8 mouse cellular contexts compared by ENCODE assay signal in the genomic region with DNA sequence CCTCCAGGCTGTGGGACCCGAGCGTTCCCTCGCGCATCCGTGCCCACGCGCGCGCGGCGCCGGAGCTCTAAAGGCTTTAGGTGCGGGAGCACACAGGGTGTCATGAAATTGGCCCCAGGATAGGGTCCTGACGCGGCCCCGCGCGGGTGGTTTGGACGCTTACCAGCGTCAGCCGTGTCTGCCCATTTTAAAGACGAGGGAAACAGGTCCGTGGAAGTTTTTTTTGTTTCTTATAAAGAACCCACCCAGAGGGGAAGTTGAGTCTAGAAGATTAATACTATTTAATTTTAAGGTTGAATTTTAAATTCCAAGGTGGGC. TPM values are rescaled to one million over a fixed set of nuclear protein-coding genes. Genes with fewer than 3 reads are reported as not detected.
DNase-seq lines count a peak whose midpoint lies in the region; ATAC-seq and TF ChIP-seq lines count a peak whose summit lies in the region.

No protein-coding gene starts in this region.

- no peaks in the 10 kb centered on the region for H3K9me3 ChIP-seq in embryonic facial prominence, embryonic 13.5 days
- no peaks in the 10 kb centered on the region; the same call in 1 of the 2 replicates for H3K9me3 ChIP-seq in intestine, embryonic 16.5 days (ENCODE audit: control insufficient read depth, low read length)
- H3K9me3 ChIP-seq in neural tube, embryonic 13.5 days = no peaks in the 10 kb centered on the region

- peaks cover 8% of the 10 kb centered on the region for H3K4me1 ChIP-seq in liver, adult 2 months (ENCODE audit: control insufficient read depth, insufficient read depth, low read length)
- peaks cover 33% of the 10 kb centered on the region for H3K4me1 ChIP-seq in embryonic facial prominence, embryonic 13.5 days
- peaks cover 12% of the 10 kb centered on the region for H3K4me1 ChIP-seq in intestine, embryonic 16.5 days (ENCODE audit: control insufficient read depth, insufficient read depth, low read length)
- H3K4me1 ChIP-seq in neural tube, embryonic 13.5 days (replicated peaks) = peaks cover 40% of the 10 kb centered on the region

- peaks cover 3% of the 10 kb centered on the region; the same call in 1 of the 2 replicates for H3K36me3 ChIP-seq in liver, adult 2 months (ENCODE audit: control insufficient read depth, insufficient read depth, low read length)
- H3K36me3 ChIP-seq in embryonic facial prominence, embryonic 13.5 days = peaks cover 21% of the 10 kb centered on the region
- no peaks in the 10 kb centered on the region for H3K36me3 ChIP-seq in intestine, embryonic 16.5 days (ENCODE audit: control insufficient read depth, insufficient read depth, low read length)
- H3K36me3 ChIP-seq in neural tube, embryonic 13.5 days = peaks cover 22% of the 10 kb centered on the region

- peak overlapping the region; percentile 73 for H3K4me2 ChIP-seq in embryonic facial prominence, embryonic 13.5 days
- peak overlapping the region; percentile 92 for H3K4me2 ChIP-seq in intestine, embryonic 16.5 days (ENCODE audit: low read depth, low read length)
- peak overlapping the region; percentile 84 for H3K4me2 ChIP-seq in neural tube, embryonic 13.5 days

- TF ChIP-seq POLR2A in liver, adult 2 months (IDR thresholded peaks at IDR 0.05; ENCODE audit: extremely low read depth, insufficient read depth, low read length) = no peak

- peak overlapping the region; percentile 84 for H3K9ac ChIP-seq in liver, adult 2 months (ENCODE audit: low read depth, low read length)
- H3K9ac ChIP-seq in embryonic facial prominence, embryonic 13.5 days = peak overlapping the region; percentile 87
- H3K9ac ChIP-seq in intestine, embryonic 16.5 days (ENCODE audit: low read depth, low read length) = peak overlapping the region; percentile 93
- H3K9ac ChIP-seq in neural tube, embryonic 13.5 days = peak overlapping the region; percentile 96

- TF ChIP-seq CTCF in liver, adult 2 months (IDR thresholded peaks at IDR 0.05; ENCODE audit: low read depth, low read length) = no peak

- 0 out of 2 replicates have a peak overlapping the region, but pooled peaks have one; percentile 3 for H3K27ac ChIP-seq in liver, adult 2 months (replicated peaks; ENCODE audit: insufficient read depth, low read depth, low read length)
- H3K27ac ChIP-seq in embryonic facial prominence, embryonic 13.5 days = peak overlapping the region; percentile 60; the same call in 1 of the 2 replicates
- peak overlapping the region; percentile 48; the same call in 1 of the 2 replicates for H3K27ac ChIP-seq in intestine, embryonic 16.5 days (ENCODE audit: low read length)
- H3K27ac ChIP-seq in neural tube, embryonic 13.5 days (replicated peaks) = peak overlapping the region; percentile 79

- peaks cover 4% of the 10 kb centered on the region; the same call in 1 of the 2 replicates for H3K79me2 ChIP-seq in liver, adult 2 months (ENCODE audit: control insufficient read depth, insufficient read depth, low read length)

- no peak for DNase-seq in liver, adult 2 months (ENCODE audit: extremely low read depth, low read depth, low spot score)
- DNase-seq in liver = no peak
- no peak for DNase-seq in left cerebral cortex, adult 8-10 months (ENCODE audit: low spot score in 2 of 2)
- no peak for DNase-seq in kidney, adult 8-10 months
- no peak for DNase-seq in layer of hippocampus, postnatal 25 days (ENCODE audit: extremely low spot score in 1 of 2, low spot score in 1 of 2)

- no peak for ATAC-seq in embryonic facial prominence, embryonic 13.5 days (ENCODE audit: insufficient number of reproducible peaks, insufficient read depth, low FRiP score, low TSS enrichment, low read depth)
- peak; percentile 41; the same call in 1 of the 2 replicates for ATAC-seq in intestine, embryonic 16.5 days
- ATAC-seq in neural tube, embryonic 13.5 days (ENCODE audit: low read depth) = no peak

- H3K4me3 ChIP-seq in liver, adult 2 months (ENCODE audit: insufficient read depth, low read depth, low read length) = peak overlapping the region; percentile 70
- peak overlapping the region; percentile 76 for H3K4me3 ChIP-seq in embryonic facial prominence, embryonic 13.5 days
- H3K4me3 ChIP-seq in intestine, embryonic 16.5 days (ENCODE audit: low read length) = peak overlapping the region; percentile 96
- H3K4me3 ChIP-seq in neural tube, embryonic 13.5 days = peak overlapping the region; percentile 97

- 1% methylated on average over 23 of the region's 23 CpGs for WGBS in liver, adult 2 months
- under 1% methylated on average over 23 of the region's 23 CpGs for WGBS in embryonic facial prominence, embryonic 13.5 days
- under 1% methylated on average over 23 of the region's 23 CpGs for WGBS in intestine, embryonic 16.5 days
- under 1% methylated on average over 23 of the region's 23 CpGs for WGBS in neural tube, embryonic 13.5 days

- H3K27me3 ChIP-seq in liver, adult 2 months (ENCODE audit: control insufficient read depth, insufficient read depth, low read length) = no peaks in the 10 kb centered on the region
- H3K27me3 ChIP-seq in embryonic facial prominence, embryonic 13.5 days = no peaks in the 10 kb centered on the region
- H3K27me3 ChIP-seq in intestine, embryonic 16.5 days (replicated peaks; ENCODE audit: control insufficient read depth, insufficient read depth, low read length) = no peaks in the 10 kb centered on the region
- H3K27me3 ChIP-seq in neural tube, embryonic 13.5 days = no peaks in the 10 kb centered on the region

RNA-seq across cellular contexts. Expression of gene Sun2, which starts 0.3 kb away (rescaled TPM):
- total RNA-seq in liver, adult 2 months (2014; rRNA removed) = 33.9 and 45.8 TPM in 2 replicates
- 29.7 and 33.4 TPM in 2 replicates for polyA plus RNA-seq in liver, adult 2 months (2012; rRNA removed)
- polyA plus RNA-seq in embryonic facial prominence, embryonic 13.5 days (2015; fragmentation: Nextera tagmentation; extraction: Ambion mirVana) = 7.3 and 8.0 TPM in 2 replicates
- polyA plus RNA-seq in intestine, embryonic 16.5 days (2015; fragmentation: Nextera tagmentation; extraction: Ambion mirVana) = 2.8 and 3.3 TPM in 2 replicates
- 6.9 and 11.1 TPM in 2 replicates for polyA plus RNA-seq in neural tube, embryonic 13.5 days (2015; fragmentation: Nextera tagmentation; extraction: Ambion mirVana)
- total RNA-seq in left cerebral cortex, adult 8-10 months (2022) = 10 to 100 TPM; 50.4 to 71.2 (median 63.2) TPM
- 10 to 100 TPM; 23.5 to 23.7 TPM for total RNA-seq in layer of hippocampus, postnatal 25 days (2021)

RNA-seq across cellular contexts. Expression of gene Dnal4, which starts 35.0 kb away (rescaled TPM):
- 4.5 and 6.2 TPM in 2 replicates for total RNA-seq in liver, adult 2 months (2014; rRNA removed)
- polyA plus RNA-seq in liver, adult 2 months (2012; rRNA removed) = 14.2 and 14.9 TPM in 2 replicates
- polyA plus RNA-seq in embryonic facial prominence, embryonic 13.5 days (2015; fragmentation: Nextera tagmentation; extraction: Ambion mirVana) = 69.2 and 74.4 TPM in 2 replicates
- 38.8 and 43.0 TPM in 2 replicates for polyA plus RNA-seq in intestine, embryonic 16.5 days (2015; fragmentation: Nextera tagmentation; extraction: Ambion mirVana)
- polyA plus RNA-seq in neural tube, embryonic 13.5 days (2015; fragmentation: Nextera tagmentation; extraction: Ambion mirVana) = 69.7 and 72.1 TPM in 2 replicates
- 10 to 100 TPM; 49.3 to 56.8 (median 52.9) TPM for total RNA-seq in left cerebral cortex, adult 8-10 months (2022)
- total RNA-seq in layer of hippocampus, postnatal 25 days (2021) = 10 to 100 TPM; 53.0 to 59.4 TPM

RNA-seq across cellular contexts. Expression of gene Gtpbp1, which starts 52.0 kb away (rescaled TPM):
- total RNA-seq in liver, adult 2 months (2014; rRNA removed) = 8.1 and 8.5 TPM in 2 replicates
- 12.8 and 13.2 TPM in 2 replicates for polyA plus RNA-seq in liver, adult 2 months (2012; rRNA removed)
- polyA plus RNA-seq in embryonic facial prominence, embryonic 13.5 days (2015; fragmentation: Nextera tagmentation; extraction: Ambion mirVana) = 39.8 and 42.2 TPM in 2 replicates
- 24.5 and 25.3 TPM in 2 replicates for polyA plus RNA-seq in intestine, embryonic 16.5 days (2015; fragmentation: Nextera tagmentation; extraction: Ambion mirVana)
- polyA plus RNA-seq in neural tube, embryonic 13.5 days (2015; fragmentation: Nextera tagmentation; extraction: Ambion mirVana) = 38.1 and 40.9 TPM in 2 replicates
- 10 to 100 TPM; 48.5 to 60.5 (median 55.9) TPM for total RNA-seq in left cerebral cortex, adult 8-10 months (2022)
- total RNA-seq in layer of hippocampus, postnatal 25 days (2021) = 10 to 100 TPM; 46.2 to 52.6 TPM

RNA-seq across cellular contexts. Expression of gene Josd1, which starts 54.9 kb away (rescaled TPM):
- 19.0 and 25.6 TPM in 2 replicates for total RNA-seq in liver, adult 2 months (2014; rRNA removed)
- polyA plus RNA-seq in liver, adult 2 months (2012; rRNA removed) = 21.9 and 22.6 TPM in 2 replicates
- polyA plus RNA-seq in embryonic facial prominence, embryonic 13.5 days (2015; fragmentation: Nextera tagmentation; extraction: Ambion mirVana) = 26.1 and 28.3 TPM in 2 replicates
- polyA plus RNA-seq in intestine, embryonic 16.5 days (2015; fragmentation: Nextera tagmentation; extraction: Ambion mirVana) = 14.1 and 17.0 TPM in 2 replicates
- polyA plus RNA-seq in neural tube, embryonic 13.5 days (2015; fragmentation: Nextera tagmentation; extraction: Ambion mirVana) = 20.9 and 21.3 TPM in 2 replicates
- 10 to 100 TPM; 56.0 to 62.3 (median 60.6) TPM for total RNA-seq in left cerebral cortex, adult 8-10 months (2022)
- total RNA-seq in layer of hippocampus, postnatal 25 days (2021) = 10 to 100 TPM; 49.4 to 53.2 TPM

Comparison
In these comparisons a context has a peak if more than half of its experiments do, and no peak if none do; other contexts are left out.
1. H3K27ac ChIP-seq: peak in every context shown above with its lines; median percentile 79 in neural tube, embryonic 13.5 days; 60 in embryonic facial prominence, embryonic 13.5 days; 48 in intestine, embryonic 16.5 days; 3 in liver, adult 2 months.